Mouse (Mus musculus): ENCODE measurements around the gene Clec4b2. TPM values are rescaled to one million over a fixed set of nuclear protein-coding genes. Genes with fewer than 3 reads are reported as not detected.
"Not testable (repeated sequence)": the region's sequence is repeated elsewhere in the genome, so short reads cannot be mapped to it uniquely, and the experiment has no call there.

The Clec4b2 gene
- total and polyA plus RNA-seq, 2 experiments from 2014 or later, result not detected

GRCm38 (mm10) chr6:123227519-123228166 is 55.0 kb downstream of the Clec4b2 start:
- ATAC-seq (ENCODE audit: insufficient read depth, low read depth) (no peak), DNase-seq (ENCODE audit: low spot score) (no peak)
- H3K9me3 ChIP-seq (replicated peaks; ENCODE audit: control insufficient read depth, low read length), result peaks cover 6% of the 10 kb centered on the region; the same call in 1 of the 2 replicates
- no peak overlapping the region for H3K9ac ChIP-seq (replicated peaks; ENCODE audit: low read depth, low read length)
- H3K4me3 ChIP-seq (ENCODE audit: low read depth, low read length), result no peak overlapping the region
- H3K36me3 ChIP-seq (replicated peaks; ENCODE audit: control insufficient read depth, insufficient read depth, low read length), result no peaks in the 10 kb centered on the region
- H3K27me3 ChIP-seq (ENCODE audit: control insufficient read depth, insufficient read depth, low read length), result no peaks in the 10 kb centered on the region
- H3K27ac ChIP-seq (ENCODE audit: low read depth), result no peak overlapping the region
- WGBS, result 54% methylated on average over 2 of the region's 2 CpGs
- TF ChIP-seq CTCF (IDR thresholded peaks at IDR 0.05; ENCODE audit: low read depth) (no peak), EP300 (IDR thresholded peaks at IDR 0.05; ENCODE audit: low read depth) (no peak)
- H3K4me2 ChIP-seq (ENCODE audit: low read depth, low read length), result no peak overlapping the region
- no peaks in the 10 kb centered on the region for H3K4me1 ChIP-seq (ENCODE audit: control insufficient read depth, insufficient read depth)

DNA sequence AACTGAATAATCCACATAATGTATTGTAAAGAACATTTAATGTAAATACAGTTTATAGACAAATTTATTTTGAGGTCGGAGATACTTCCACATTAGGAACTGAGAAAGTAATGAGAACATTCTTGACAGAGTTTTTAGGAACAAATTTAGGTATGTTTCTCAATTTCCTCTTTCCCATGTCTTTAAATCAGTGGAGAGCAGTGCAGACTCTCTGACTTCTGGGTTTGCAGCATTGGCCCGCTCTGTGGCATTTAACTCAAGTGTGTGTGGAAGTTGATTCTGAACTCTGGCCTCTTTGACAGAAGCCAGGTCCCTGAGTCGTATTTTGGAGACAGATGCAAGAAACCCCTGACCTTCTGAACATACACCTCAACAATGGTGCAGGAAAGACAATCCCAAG is 57.0 kb downstream of the Clec4b2 start, which contains the start of gene Clec4n:
Gene Clec4n, plus strand, starts transcription at position 200 of the 400 bp plus-strand sequence.
- no peak within 1 kb of the TSS for H3K27ac ChIP-seq (ENCODE audit: low read depth)
- no peak for ATAC-seq (ENCODE audit: insufficient read depth, low read depth)
- H3K4me2 ChIP-seq (ENCODE audit: low read depth, low read length), result no peak within 1 kb of the TSS
- TF ChIP-seq CTCF (IDR thresholded peaks at IDR 0.05; ENCODE audit: low read depth) (no peak), EP300 (IDR thresholded peaks at IDR 0.05; ENCODE audit: low read depth) (no peak)
- H3K4me1 ChIP-seq (ENCODE audit: control insufficient read depth, insufficient read depth), result no peaks in the 10 kb centered on the region
- H3K36me3 ChIP-seq (replicated peaks; ENCODE audit: control insufficient read depth, insufficient read depth, low read length), result no peaks in the 10 kb centered on the region
- DNase-seq (ENCODE audit: low spot score), result no peak
- WGBS, result 54% methylated on average over 3 of the region's 3 CpGs
- H3K4me3 ChIP-seq (ENCODE audit: low read depth, low read length), result no peak within 1 kb of the TSS
- H3K9me3 ChIP-seq (replicated peaks; ENCODE audit: control insufficient read depth, low read length), result peaks cover under 1% of the 10 kb centered on the region; the same call in 1 of the 2 replicates
- H3K9ac ChIP-seq (replicated peaks; ENCODE audit: low read depth, low read length), result no peak within 1 kb of the TSS
- no peaks in the 10 kb centered on the region for H3K27me3 ChIP-seq (ENCODE audit: control insufficient read depth, insufficient read depth, low read length)

- Histone ChIP-seq H3K27me3 (ENCODE audit: control insufficient read depth, insufficient read depth, low read length) (no peaks in the 10 kb centered on the region), H3K4me2 (ENCODE audit: low read depth, low read length) (no peak overlapping the region), H3K9ac (replicated peaks; ENCODE audit: low read depth, low read length) (no peak overlapping the region), H3K4me1 (ENCODE audit: control insufficient read depth, insufficient read depth) (no peaks in the 10 kb centered on the region), H3K27ac (ENCODE audit: low read depth) (no peak overlapping the region), H3K36me3 (replicated peaks; ENCODE audit: control insufficient read depth, insufficient read depth, low read length) (no peaks in the 10 kb centered on the region), H3K9me3 (replicated peaks; ENCODE audit: control insufficient read depth, low read length) (no peaks in the 10 kb centered on the region), H3K4me3 (ENCODE audit: low read depth, low read length) (no peak overlapping the region)
- DNase-seq (ENCODE audit: low spot score), result no peak
- no peak for ATAC-seq (ENCODE audit: insufficient read depth, low read depth)
- TF ChIP-seq EP300 (IDR thresholded peaks at IDR 0.05; ENCODE audit: low read depth) (no peak), CTCF (IDR thresholded peaks at IDR 0.05; ENCODE audit: low read depth) (no peak)
- 45% methylated on average over 2 of the region's 2 CpGs for whole genome bisulfite sequencing
These were observed 58.5 kb downstream of the Clec4b2 start for GRCm38 (mm10) chr6:123231149-123231548.

GRCm38 (mm10) chr6:123237582-123237981 is 64.9 kb downstream of the Clec4b2 start:
- Histone ChIP-seq H3K27ac (ENCODE audit: low read depth) (no peak overlapping the region), H3K4me1 (ENCODE audit: control insufficient read depth, insufficient read depth) (no peaks in the 10 kb centered on the region), H3K4me2 (ENCODE audit: low read depth, low read length) (no peak overlapping the region), H3K9ac (replicated peaks; ENCODE audit: low read depth, low read length) (no peak overlapping the region), H3K36me3 (replicated peaks; ENCODE audit: control insufficient read depth, insufficient read depth, low read length) (no peaks in the 10 kb centered on the region), H3K4me3 (ENCODE audit: low read depth, low read length) (no peak overlapping the region), H3K27me3 (ENCODE audit: control insufficient read depth, insufficient read depth, low read length) (no peaks in the 10 kb centered on the region), H3K9me3 (replicated peaks; ENCODE audit: control insufficient read depth, low read length) (no peaks in the 10 kb centered on the region)
- ATAC-seq (ENCODE audit: insufficient read depth, low read depth) (no peak), DNase-seq (ENCODE audit: low spot score) (no peak)
- TF ChIP-seq EP300 (IDR thresholded peaks at IDR 0.05; ENCODE audit: low read depth) (no peak), CTCF (IDR thresholded peaks at IDR 0.05; ENCODE audit: low read depth) (no peak)

GRCm38 (mm10) chr6:123244201-123244600 is 71.5 kb downstream of the Clec4b2 start:
- Histone ChIP-seq H3K4me1 (ENCODE audit: control insufficient read depth, insufficient read depth) (no peaks in the 10 kb centered on the region), H3K9ac (replicated peaks; ENCODE audit: low read depth, low read length) (no peak overlapping the region), H3K36me3 (replicated peaks; ENCODE audit: control insufficient read depth, insufficient read depth, low read length) (no peaks in the 10 kb centered on the region), H3K4me3 (ENCODE audit: low read depth, low read length) (no peak overlapping the region), H3K27me3 (ENCODE audit: control insufficient read depth, insufficient read depth, low read length) (no peaks in the 10 kb centered on the region), H3K4me2 (ENCODE audit: low read depth, low read length) (no peak overlapping the region), H3K27ac (ENCODE audit: low read depth) (no peak overlapping the region), H3K9me3 (replicated peaks; ENCODE audit: control insufficient read depth, low read length) (no peaks in the 10 kb centered on the region)
- WGBS, result 60% methylated on average over 5 of the region's 5 CpGs
- DNase-seq (ENCODE audit: low spot score) (no peak), ATAC-seq (ENCODE audit: insufficient read depth, low read depth) (no peak)
- no peak for TF ChIP-seq EP300 (IDR thresholded peaks at IDR 0.05; ENCODE audit: low read depth)

DNA sequence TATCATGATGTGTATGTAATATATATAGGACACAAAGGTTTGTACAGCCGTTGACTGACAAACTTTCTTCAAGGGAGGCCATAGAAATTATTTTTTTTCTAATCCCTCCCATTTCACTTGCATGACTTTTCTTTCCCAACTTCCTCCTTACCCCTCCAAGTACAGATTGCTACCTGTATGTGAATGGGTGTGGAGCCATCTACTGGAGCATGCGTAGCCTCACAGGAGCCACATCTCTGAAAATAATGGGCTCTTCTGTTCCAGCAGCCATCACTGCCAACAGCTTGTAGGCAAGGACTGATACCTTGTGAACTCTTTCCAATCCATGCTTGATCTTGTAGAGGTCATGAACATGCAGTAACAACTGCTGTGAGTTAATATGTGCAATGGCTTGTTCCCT is 76.2 kb downstream of the Clec4b2 start:
- not testable (repeated sequence) for H3K4me1 ChIP-seq (ENCODE audit: control insufficient read depth, insufficient read depth); H3K9me3 ChIP-seq (replicated peaks; ENCODE audit: control insufficient read depth, low read length); H3K9ac ChIP-seq (replicated peaks; ENCODE audit: low read depth, low read length); ATAC-seq (ENCODE audit: insufficient read depth, low read depth); H3K4me3 ChIP-seq (ENCODE audit: low read depth, low read length); DNase-seq (ENCODE audit: low spot score); H3K27me3 ChIP-seq (ENCODE audit: control insufficient read depth, insufficient read depth, low read length); H3K36me3 ChIP-seq (replicated peaks; ENCODE audit: control insufficient read depth, insufficient read depth, low read length); H3K27ac ChIP-seq (ENCODE audit: low read depth); H3K4me2 ChIP-seq (ENCODE audit: low read depth, low read length)
- 73% methylated on average over 2 of the region's 2 CpGs for WGBS

All from heart, postnatal 0 days (tissue).